Mouse (Mus musculus): ENCODE data around the gene Ltn1. TPM values are rescaled to one million over a fixed set of nuclear protein-coding genes. Genes with fewer than 3 reads are reported as not detected.

The Ltn1 gene
- polyA plus RNA-seq (2017; shearing (Covaris generic)): 53.1 TPM

DNA sequence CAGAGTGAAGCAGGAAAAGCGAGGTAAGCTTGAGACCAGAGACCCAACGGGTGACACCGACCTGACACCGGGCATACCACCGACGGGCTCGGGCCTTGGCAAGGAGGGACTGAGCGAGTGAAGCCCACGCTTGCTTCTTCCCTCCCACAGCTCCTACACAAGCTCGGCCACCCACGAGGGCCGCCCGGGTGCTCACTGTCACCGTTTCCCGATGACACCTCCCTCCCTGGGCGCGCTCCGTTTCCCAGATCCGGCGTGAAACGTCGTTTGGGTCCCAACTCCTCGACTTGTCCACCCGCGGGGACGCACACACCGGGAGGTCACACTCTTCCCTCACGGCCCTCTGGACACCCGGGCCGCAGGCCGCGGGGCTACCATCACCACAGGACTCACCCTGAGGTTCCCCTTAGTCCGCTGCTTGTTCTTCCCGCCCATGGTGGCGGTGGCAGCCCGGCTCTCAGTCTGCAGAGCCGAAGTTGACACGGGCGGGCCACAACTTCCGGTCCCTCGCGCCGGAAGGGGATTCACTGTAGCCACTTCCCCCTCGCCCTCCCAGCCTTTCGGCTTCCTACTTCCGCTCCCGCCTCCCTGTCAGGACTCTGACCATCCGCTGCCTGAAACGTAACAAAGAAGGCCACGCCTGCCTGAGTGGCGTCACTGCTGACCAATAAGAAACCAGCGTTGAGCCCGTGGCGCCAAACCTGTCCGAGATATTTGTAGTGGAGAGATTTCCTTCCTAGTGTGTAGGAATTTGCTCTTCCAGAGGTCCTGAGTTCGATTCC, at the start of gene Ltn1:
TSS of gene Ltn1 (minus strand) at position 580 of the 782 bp plus-strand sequence.

DNA sequence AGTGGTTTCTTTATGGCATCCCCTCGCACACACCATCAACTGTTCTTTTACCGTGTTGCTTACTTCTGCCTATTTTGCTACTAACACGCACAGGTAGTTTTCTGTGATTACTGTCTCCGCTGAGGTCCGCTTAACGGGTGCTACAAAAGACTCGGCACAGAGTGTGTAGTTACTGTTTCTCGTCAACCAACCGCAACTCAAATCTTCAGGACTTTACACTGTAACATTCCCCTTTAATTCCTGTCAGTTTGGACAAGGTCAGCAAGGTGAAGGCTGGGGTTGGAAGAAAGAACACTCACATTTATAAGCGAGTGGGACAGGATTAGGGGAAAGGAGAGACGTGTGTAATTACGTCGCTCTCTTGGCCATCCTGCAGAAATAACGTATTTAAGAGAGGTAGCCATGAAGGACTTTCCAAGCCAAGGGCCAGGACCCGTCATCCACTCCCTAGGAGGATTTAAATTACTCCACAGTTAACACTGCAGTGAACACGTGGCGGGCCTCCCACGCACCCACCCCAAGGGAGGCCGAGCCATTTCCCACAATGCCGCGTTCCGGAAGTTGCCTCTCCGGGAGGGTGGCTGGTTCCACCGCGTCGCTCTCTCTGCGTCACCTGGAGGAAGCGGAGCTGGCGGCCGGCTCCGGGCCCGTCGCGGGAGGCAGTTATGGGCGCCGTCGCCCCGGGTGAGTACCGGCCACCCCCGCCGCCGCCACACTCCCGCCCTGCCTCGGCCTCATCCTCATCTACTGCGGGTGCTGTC, 22.2 kb upstream of the Ltn1 start, which contains the start of gene Usp16:
TSS of gene Usp16 (plus strand) at position 285 of the 761 bp plus-strand sequence.

DNA sequence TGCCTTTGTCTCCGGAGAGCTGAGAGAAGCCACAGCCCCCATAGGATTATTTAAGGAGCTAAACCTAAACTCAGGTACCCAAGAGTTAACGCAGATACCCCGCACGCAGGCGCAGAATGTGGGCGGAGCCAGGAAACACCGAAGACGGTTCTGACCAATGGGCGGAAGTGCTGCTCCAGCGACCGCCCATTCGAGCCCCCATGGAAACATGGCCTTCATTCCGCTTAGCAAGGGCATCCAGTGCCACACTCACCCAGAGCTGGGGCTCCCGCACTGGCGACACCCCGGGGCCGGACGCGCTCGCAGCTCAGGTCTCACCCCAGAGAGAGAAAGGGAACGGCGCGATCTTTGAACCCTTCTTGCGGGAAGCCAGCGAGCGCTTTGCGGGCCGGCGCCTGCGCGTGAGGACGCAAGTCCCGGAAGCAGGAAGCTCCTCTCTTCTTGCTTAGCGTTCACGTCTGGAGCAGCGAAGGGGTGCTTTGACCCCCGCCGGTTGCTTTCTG, 7.8 kb upstream of the Ltn1 start, which contains the start of gene Rwdd2b:
TSS of gene Rwdd2b (minus strand) at position 390 of the 503 bp plus-strand sequence.

DNA sequence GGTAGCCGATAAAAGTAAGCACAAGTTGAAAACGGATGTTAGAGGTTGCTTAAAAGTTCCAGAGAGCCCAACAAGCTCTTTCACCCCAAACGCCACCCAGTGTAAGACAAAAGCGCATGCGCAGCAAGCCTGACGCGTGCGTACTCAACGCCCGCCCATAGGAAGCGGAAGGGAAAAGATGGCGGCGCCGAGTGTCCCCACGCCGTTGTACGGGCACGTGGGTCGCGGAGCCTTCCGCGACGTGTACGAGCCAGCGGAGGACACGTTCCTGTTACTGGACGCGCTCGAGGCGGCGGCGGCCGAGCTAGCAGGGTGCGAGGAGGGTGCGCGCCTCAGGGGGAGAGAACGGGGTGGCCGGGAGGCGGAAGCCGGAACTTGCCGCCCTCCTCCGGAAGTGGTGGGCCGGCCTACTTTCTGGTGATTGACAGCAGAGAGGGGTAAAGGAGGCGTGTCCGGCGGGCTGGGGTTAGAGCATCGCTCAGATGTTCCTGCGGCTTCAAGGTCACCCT, 78.3 kb downstream of the Ltn1 start, which contains the start of gene N6amt1:
TSS of gene N6amt1 (plus strand) at position 111 of the 509 bp plus-strand sequence.

Other genes starting within 250 kb of the Ltn1 start
- gene N6amt1, start 78.4 kb downstream of the Ltn1 start, polyA plus RNA-seq (2017; shearing (Covaris generic)): 14.7 TPM
- 9.8 TPM for gene Rwdd2b, start 8.0 kb upstream of the Ltn1 start, polyA plus RNA-seq (2017; shearing (Covaris generic))
- 107 TPM for gene Usp16, start 22.1 kb upstream of the Ltn1 start, polyA plus RNA-seq (2017; shearing (Covaris generic))
- 327 TPM for gene Cct8, start 63.3 kb upstream of the Ltn1 start, polyA plus RNA-seq (2017; shearing (Covaris generic))
- gene Map3k7cl, start 120.7 kb upstream of the Ltn1 start, polyA plus RNA-seq (2017; shearing (Covaris generic)): not detected